Mouse (Mus musculus) liver, postnatal 0 days (tissue): ENCODE measurements around the gene Crot.

Experiments
- CTCF ChIP-seq: sonication (generic); IDR thresholded peaks from 2 replicates; pipeline ENCODE4 v1.5.1; 2016; ENCODE audit warnings: antibody characterized with exemption, low read depth
- EP300 ChIP-seq: IDR thresholded peaks from 2 replicates; pipeline ENCODE4 v1.6.1; 2016; ENCODE audit warnings: antibody characterized with exemption, low read depth, mild to moderate bottlenecking

GRCm38 (mm10) chr5:9032101-9032590, 35.0 kb upstream of the Crot start:
- TF ChIP-seq CTCF (no peak), EP300 (no peak)
